Mouse (Mus musculus): Measurements from ENCODE around the gene Smarce1.

- TF ChIP-seq CTCF (IDR thresholded peaks at IDR 0.05; ENCODE audit: low read depth, low read length) (no peak), POLR2A (IDR thresholded peaks at IDR 0.05; ENCODE audit: borderline replicate concordance, low read depth, low read length) (no peak)
Observed at GRCm38 (mm10) chr11:99221811-99222210, 9.0 kb downstream of the Smarce1 start.

Data from bone marrow macrophage, adult 2 months (primary cell).